Mouse (Mus musculus) MEL (cell line): ENCODE data around the gene Klhl3. TPM values are rescaled to one million over a fixed set of nuclear protein-coding genes. Genes with fewer than 3 reads are reported as not detected.

Experiments
- DNase-seq: peaks from one replicate; pipeline ENCODE4 v3.0.0; 2011; ENCODE audit warnings: low read depth, low spot score
- H3K27ac ChIP-seq: 2 replicates; pipeline ENCODE4 v1.5.1; 2012; ENCODE audit warnings: low read depth, mild to moderate bottlenecking, control low read depth, low read length, moderate library complexity; ENCODE audit not compliant: control insufficient read depth
- H3K27me3 ChIP-seq, 2 experiments: fragments of 150-350 bp in 1 of 2; sonication (generic) in 1 of 2; 2 replicates each; pipeline ENCODE4 v1.6.1; 2012; ENCODE audit warnings: low read length in 2 of 2, mild to moderate bottlenecking in 2 of 2, improper control_type of control experiment in 1 of 2, moderate library complexity in 1 of 2; ENCODE audit not compliant: insufficient read depth in 2 of 2, control insufficient read depth in 1 of 2
- H3K36me3 ChIP-seq, 2 experiments: 2 replicates each; pipeline ENCODE4 v1.6.1; 2012 to 2014; ENCODE audit warnings: low read length in 2 of 2, improper control_type of control experiment in 1 of 2, inconsistent platforms in 1 of 2, mild to moderate bottlenecking in 1 of 2; ENCODE audit not compliant: insufficient read depth in 2 of 2, control insufficient read depth in 1 of 2
- H3K4me1 ChIP-seq, 2 experiments: fragments of 150-350 bp in 1 of 2; sonication (generic) in 1 of 2; 2 replicates each; pipeline ENCODE4 v1.6.1; 2012; ENCODE audit warnings: low read length in 2 of 2, improper control_type of control experiment in 1 of 2, mild to moderate bottlenecking in 1 of 2; ENCODE audit not compliant: insufficient read depth in 2 of 2, control insufficient read depth in 1 of 2
- H3K4me3 ChIP-seq, 2 experiments: fragments of 150-350 bp in 1 of 2; sonication (generic) in 1 of 2; 2 replicates each; pipeline ENCODE4 v1.5.1; 2012; ENCODE audit warnings: low read depth in 2 of 2, low read length in 2 of 2, mild to moderate bottlenecking in 2 of 2, moderate library complexity in 2 of 2, control low read depth in 1 of 2, improper control_type of control experiment in 1 of 2; ENCODE audit not compliant: control insufficient read depth in 1 of 2, insufficient read depth in 1 of 2
- H3K79me2 ChIP-seq: 2 replicates; pipeline ENCODE4 v1.6.1; 2012; ENCODE audit warnings: mild to moderate bottlenecking, low read length, moderate library complexity; ENCODE audit not compliant: control insufficient read depth, poor library complexity, insufficient read depth
- H3K9ac ChIP-seq: 2 replicates; pipeline ENCODE4 v1.6.1; 2012; ENCODE audit warnings: low read depth, mild to moderate bottlenecking, control low read depth, low read length, moderate library complexity; ENCODE audit not compliant: control insufficient read depth, poor library complexity, severe bottlenecking
- H3K9me3 ChIP-seq: fragments of 150-350 bp; sonication (generic); replicated peaks from 2 replicates; pipeline ENCODE4 v1.6.1; 2012; ENCODE audit warnings: mild to moderate bottlenecking, low read length, improper control_type of control experiment, moderate library complexity; ENCODE audit not compliant: insufficient read depth
- CTCF ChIP-seq, 3 experiments: IDR thresholded peaks in 2 of 3; conservative IDR thresholded peaks in 1 of 3; 2 replicates each; pipeline ENCODE4 v1.5.1; 2011 to 2012; ENCODE audit warnings: low read length in 3 of 3, low read depth in 2 of 3, mild to moderate bottlenecking in 2 of 3, improper control_type of control experiment in 1 of 3, inconsistent platforms in 1 of 3, mixed read lengths in 1 of 3, moderate library complexity in 1 of 3; ENCODE audit not compliant: control insufficient read depth in 1 of 3, insufficient read depth in 1 of 3, poor library complexity in 1 of 3, severe bottlenecking in 1 of 3
- GABPA ChIP-seq: IDR thresholded peaks from 2 replicates; pipeline ENCODE4 v1.6.1; 2012; ENCODE audit warnings: low read depth, mild to moderate bottlenecking, inconsistent platforms, low read length, improper control_type of control experiment, moderate library complexity
- JUND ChIP-seq: IDR thresholded peaks from 2 replicates; pipeline ENCODE4 v1.6.1; 2011; ENCODE audit warnings: low read depth, mild to moderate bottlenecking, improper control_type of control experiment, low read length
- KAT2A ChIP-seq: conservative IDR thresholded peaks from 2 replicates; pipeline ENCODE4 v1.6.1; 2012; ENCODE audit warnings: low read depth, low read length, improper control_type of control experiment, inconsistent platforms
- MAX ChIP-seq: IDR thresholded peaks from 2 replicates; pipeline ENCODE4 v1.6.1; 2011; ENCODE audit warnings: low read length, improper control_type of control experiment
- MAZ ChIP-seq: IDR thresholded peaks from 2 replicates; pipeline ENCODE4 v1.6.1; 2012; ENCODE audit warnings: low read depth, mild to moderate bottlenecking, inconsistent platforms, low read length, improper control_type of control experiment
- MEF2A ChIP-seq: IDR thresholded peaks from 2 replicates; pipeline ENCODE4 v1.6.1; 2014; ENCODE audit warnings: low read depth, mild to moderate bottlenecking, inconsistent platforms, low read length, improper control_type of control experiment; ENCODE audit not compliant: poor library complexity, insufficient replicate concordance, severe bottlenecking; ENCODE audit errors: extremely low read depth
- MXI1 ChIP-seq: IDR thresholded peaks from 2 replicates; pipeline ENCODE4 v1.6.1; 2011; ENCODE audit warnings: mild to moderate bottlenecking, low read depth, low read length, improper control_type of control experiment
- MYB ChIP-seq: IDR thresholded peaks from 2 replicates; pipeline ENCODE4 v1.6.1; 2011; ENCODE audit warnings: mild to moderate bottlenecking, low read depth, low read length, improper control_type of control experiment
- NELFE ChIP-seq: IDR thresholded peaks from 2 replicates; pipeline ENCODE4 v1.6.1; 2011; ENCODE audit warnings: low read depth, low read length, improper control_type of control experiment
- NRF1 ChIP-seq: IDR thresholded peaks from 2 replicates; pipeline ENCODE4 v1.6.1; 2014; ENCODE audit warnings: low read depth, mild to moderate bottlenecking, inconsistent platforms, low read length, improper control_type of control experiment, moderate library complexity; ENCODE audit not compliant: poor library complexity, insufficient read depth, severe bottlenecking
- POLR2AphosphoS2 ChIP-seq: IDR thresholded peaks from 2 replicates; pipeline ENCODE4 v1.6.1; 2011; ENCODE audit warnings: low read length, improper control_type of control experiment
- RAD21 ChIP-seq: IDR thresholded peaks from 2 replicates; pipeline ENCODE4 v1.6.1; 2011; ENCODE audit warnings: mild to moderate bottlenecking, low read depth, low read length, improper control_type of control experiment
- ZC3H11A ChIP-seq: IDR thresholded peaks from 2 replicates; pipeline ENCODE4 v1.6.1; 2012; ENCODE audit warnings: low read depth, mild to moderate bottlenecking, inconsistent platforms, low read length, improper control_type of control experiment
- ZMIZ1 ChIP-seq: IDR thresholded peaks from 2 replicates; pipeline ENCODE4 v1.6.1; 2012; ENCODE audit warnings: low read depth, mild to moderate bottlenecking, inconsistent platforms, low read length, improper control_type of control experiment, moderate library complexity
- polyA plus RNA-seq, 2 experiments: library from polyadenylated mRNA; stranded (reverse) in 1 of 2; unstranded in 1 of 2; fragments of >175 nt in 1 of 2; fragments of >200 nt in 1 of 2; gene quantifications; 2 replicates each; pipeline versions ENCODE4 v1.2.1 to v1.2.4; 2012; ENCODE audit warnings: low replicate concordance in 2 of 2, low read depth in 1 of 2; ENCODE audit not compliant: insufficient read length in 2 of 2, insufficient read depth in 1 of 2, missing spikeins in 1 of 2
- total RNA-seq: library from RNA; depleted of rRNA; stranded (reverse); fragments of 300-350 nt; gene quantifications from 2 replicates; pipeline ENCODE4 v1.2.3, GENCODE M21; 2012

Gene Klhl3
- total and polyA plus RNA-seq, 3 experiments, result 0.01 TPM; not detected in 2

DNA sequence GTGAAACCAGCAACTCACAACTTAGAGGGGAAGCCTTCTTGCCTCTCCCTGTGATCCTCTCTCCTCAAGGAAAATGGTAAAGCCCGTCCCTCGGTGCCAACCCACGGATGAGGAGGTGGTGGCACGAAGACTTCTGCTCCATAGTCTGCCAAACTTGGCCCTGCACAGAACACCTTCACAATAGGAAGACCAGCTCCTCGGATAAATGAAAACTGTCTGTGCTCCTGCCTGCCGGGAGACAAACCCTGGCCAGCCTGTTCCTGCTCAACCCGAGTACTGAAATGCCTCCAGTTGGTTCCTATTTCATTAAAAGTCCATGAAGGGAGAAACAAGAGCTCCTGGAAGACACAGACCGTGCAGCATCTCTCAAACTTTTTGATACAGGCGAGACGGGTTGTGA is 1.2 kb downstream of the Klhl3 start (continued):
- TF ChIP-seq MEF2A, result no peak
- TF ChIP-seq, all 39 proteins: peak for 0

DNA sequence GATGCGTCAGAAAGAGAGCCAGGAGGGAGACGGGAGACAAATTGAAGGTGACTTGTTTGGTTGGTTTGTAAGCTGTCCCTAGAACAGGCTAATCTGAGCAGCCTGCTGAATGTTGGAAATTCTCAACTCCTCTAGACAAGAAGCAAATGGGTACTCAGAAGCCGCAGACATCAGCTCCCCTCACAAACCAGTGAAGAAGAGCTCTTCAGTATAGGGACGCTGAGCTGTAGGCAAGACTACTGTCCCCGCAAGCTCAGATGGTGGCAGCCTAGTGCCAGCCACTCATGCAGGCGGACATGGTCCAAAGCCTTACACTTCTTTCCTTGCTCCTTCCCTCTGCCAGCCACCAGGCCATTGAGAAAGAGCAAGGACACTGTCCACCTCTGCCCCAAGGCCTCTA is 2.1 kb downstream of the Klhl3 start:
- Histone ChIP-seq H3K27ac (no peak overlapping the region), H3K4me3 (no peak overlapping the region), H3K9me3 (no peaks in the 10 kb centered on the region), H3K4me1 (no peaks in the 10 kb centered on the region), H3K79me2 (no peaks in the 10 kb centered on the region), H3K27me3 (no peaks in the 10 kb centered on the region), H3K36me3 (no peaks in the 10 kb centered on the region), H3K9ac (no peak overlapping the region)
- DNase-seq, result no peak
- no peak for TF ChIP-seq JUND
- TF ChIP-seq MAX, result no peak
- no peak for TF ChIP-seq RAD21
- no peak for TF ChIP-seq MEF2A
- TF ChIP-seq POLR2AphosphoS2, result no peak
- no peak for TF ChIP-seq GABPA
- no peak for TF ChIP-seq CTCF (IDR thresholded peaks at IDR 0.05 in 2 of 3, conservative IDR thresholded peaks at IDR 0.05 in 1 of 3; ENCODE audit: control insufficient read depth in 1 of 3, insufficient read depth in 1 of 3, low read depth in 2 of 3, low read length in 3 of 3, poor library complexity in 1 of 3, severe bottlenecking in 1 of 3)
- no peak for TF ChIP-seq NELFE
- TF ChIP-seq MYB, result no peak
- no peak for TF ChIP-seq ZC3H11A
- no peak for TF ChIP-seq ZMIZ1
- no peak for TF ChIP-seq KAT2A
- TF ChIP-seq MXI1, result no peak
- no peak for TF ChIP-seq NRF1
- TF ChIP-seq MAZ, result no peak
- TF ChIP-seq, all 39 proteins: peak for 0

DNA sequence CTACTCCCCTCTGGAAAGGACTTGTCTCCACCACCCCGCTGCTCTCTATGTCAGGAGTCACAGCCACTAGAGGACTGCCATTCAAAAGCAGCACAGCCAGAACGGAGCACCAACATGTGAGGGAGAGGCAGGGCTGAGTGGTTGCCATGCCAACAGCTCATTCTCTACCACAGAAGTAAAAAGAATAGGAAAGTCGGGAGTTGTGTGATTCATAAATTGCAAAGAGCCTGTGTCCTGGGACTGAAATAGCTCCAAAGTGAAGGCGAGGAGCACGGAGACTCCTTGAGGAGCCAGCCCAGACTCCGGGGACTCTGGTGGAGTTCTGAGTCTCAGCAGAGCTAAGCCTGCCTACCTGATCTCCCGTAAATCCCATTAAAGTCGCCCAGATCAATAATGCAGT is 22.7 kb downstream of the Klhl3 start:
- no peaks in the 10 kb centered on the region for H3K9me3 ChIP-seq
- no peak for DNase-seq

More for the DNA sequence above, 22.7 kb downstream of the Klhl3 start:
- Histone ChIP-seq H3K79me2 (no peaks in the 10 kb centered on the region), H3K27ac (no peak overlapping the region), H3K27me3 (peaks cover 0 to 4% of the 10 kb centered on the region in 2 experiments; a peak in 1 of 4 replicates), H3K36me3 (no peaks in the 10 kb centered on the region), H3K4me3 (no peak overlapping the region), H3K4me1 (no peaks in the 10 kb centered on the region), H3K9ac (no peak overlapping the region)
- no peak for TF ChIP-seq CTCF (IDR thresholded peaks at IDR 0.05 in 2 of 3, conservative IDR thresholded peaks at IDR 0.05 in 1 of 3; ENCODE audit: control insufficient read depth in 1 of 3, insufficient read depth in 1 of 3, low read depth in 2 of 3, low read length in 3 of 3, poor library complexity in 1 of 3, severe bottlenecking in 1 of 3)
- TF ChIP-seq NRF1, result no peak
